Mouse (Mus musculus): ENCODE results near the gene Tuft1.

The Tuft1 gene

DNA sequence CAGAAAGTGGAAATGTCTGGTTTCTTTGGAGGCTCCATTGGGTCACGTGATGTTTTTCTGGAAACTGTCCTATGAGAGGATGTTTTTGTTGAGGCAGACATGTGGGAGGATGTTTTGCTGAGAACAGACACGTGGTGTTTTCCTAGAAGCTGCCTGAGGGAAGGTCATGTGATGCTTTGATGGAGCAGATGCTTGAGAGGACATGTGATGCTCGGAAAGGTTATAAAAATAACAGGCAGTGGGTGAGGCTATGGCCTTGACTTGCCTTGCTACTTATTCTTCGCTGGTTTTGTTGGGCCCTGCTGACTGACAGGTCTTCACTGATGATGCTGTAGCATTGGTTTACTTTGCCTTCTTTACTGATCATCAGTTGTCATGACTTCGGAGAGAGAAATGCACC lies 67.6 kb downstream of the Tuft1 start:
- peak; percentile 50 for DNase-seq (ENCODE audit: low read depth)

DNA sequence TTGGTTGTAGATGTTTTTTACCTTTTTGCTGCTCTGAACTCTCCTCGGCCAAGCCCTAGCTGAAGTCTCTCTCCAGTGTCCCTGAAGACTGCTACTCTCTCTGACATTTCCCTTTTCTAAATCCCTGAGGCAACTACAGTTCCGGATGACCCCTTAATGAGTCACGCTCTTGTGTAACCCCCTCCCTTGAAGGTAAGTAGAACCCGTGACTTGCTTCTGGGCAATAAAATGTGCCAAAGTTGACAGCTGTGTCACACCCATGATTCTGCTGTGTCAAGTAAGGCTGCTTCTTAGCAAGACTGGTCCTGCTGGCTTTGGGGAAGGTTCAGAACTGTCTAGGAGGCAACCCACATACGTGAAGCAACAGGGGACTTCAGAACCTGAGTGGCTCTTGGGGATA lies 70.7 kb downstream of the Tuft1 start:
- DNase-seq (ENCODE audit: low read depth): no peak

DNA sequence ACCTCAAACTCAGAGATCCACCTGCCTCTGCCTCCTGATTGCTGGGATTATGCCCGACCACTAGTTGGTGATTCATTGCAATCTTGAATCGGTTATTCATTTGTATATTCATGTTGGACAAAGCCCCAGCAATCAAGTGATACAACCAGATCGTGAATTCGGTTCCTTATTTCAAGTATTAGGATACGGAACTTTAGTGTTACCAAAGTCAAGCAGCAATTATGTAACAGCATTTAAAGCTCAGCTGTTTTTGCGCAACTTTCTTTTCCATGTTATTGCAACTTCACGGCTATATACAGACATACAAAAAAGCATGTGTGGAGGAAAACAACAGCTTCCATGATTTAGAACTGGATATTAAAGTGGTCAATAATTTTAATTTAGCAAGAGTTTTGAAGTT lies 75.7 kb downstream of the Tuft1 start:
- DNase-seq (ENCODE audit: low read depth): no peak

DNA sequence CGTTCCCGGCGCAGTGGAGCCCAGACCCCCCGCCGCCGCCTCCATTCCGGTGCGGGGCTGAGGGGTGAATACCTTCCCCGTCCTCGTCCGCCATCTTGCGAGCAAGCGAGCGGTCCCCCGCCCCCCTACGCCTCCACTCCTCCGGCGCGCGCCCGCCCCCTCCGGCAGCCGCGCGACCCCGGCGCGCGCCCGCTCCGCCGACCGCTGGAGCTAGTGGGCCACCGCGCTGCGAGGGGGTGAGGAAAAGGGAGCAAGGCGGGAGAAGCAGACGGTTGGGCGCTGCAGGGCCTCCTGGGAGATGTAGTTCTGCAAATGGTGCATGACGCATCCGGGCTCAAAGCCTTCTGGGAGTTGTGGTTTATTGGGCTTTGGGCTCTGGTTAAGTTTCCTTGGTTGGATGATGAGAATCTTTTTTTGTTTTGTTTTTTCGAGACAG lies 76.2 kb downstream of the Tuft1 start, which contains the start of gene Snx27:
Gene Snx27, minus strand, starts transcription at position 261 of the 436 bp plus-strand sequence.
- peak; percentile 90 for DNase-seq (ENCODE audit: low read depth)

DNA sequence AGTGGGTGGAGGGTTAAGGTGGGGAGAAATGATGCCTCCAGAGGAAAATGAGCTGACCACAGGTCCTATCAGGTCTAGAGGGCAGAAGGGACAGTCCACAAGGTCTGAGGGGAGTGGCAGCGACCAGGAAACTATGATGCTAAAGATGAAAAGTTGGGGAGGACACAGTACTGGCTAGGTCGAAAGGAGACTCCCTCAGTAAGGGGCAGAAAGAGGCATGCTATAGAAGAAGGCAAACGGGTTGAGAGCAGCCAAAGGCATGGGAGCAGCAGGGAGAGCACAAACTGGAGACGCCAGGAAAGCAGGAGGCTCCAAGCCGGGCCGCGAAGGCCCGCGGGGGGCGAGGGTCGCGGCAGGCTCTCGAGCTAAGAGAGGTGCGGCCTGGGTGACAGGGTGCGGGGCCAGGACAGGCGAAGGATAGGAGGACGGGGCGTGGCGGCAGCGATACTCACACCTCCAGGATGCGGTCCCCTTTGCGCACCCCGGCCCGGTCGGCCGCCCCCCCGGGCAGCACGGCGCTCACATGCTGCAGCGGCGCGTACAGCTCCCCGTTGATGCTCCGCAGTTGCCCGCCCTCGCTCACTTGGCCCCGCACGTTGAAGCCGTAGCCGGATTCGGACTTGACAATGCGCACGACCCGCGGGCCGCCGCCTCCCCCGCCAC lies 76.7 kb downstream of the Tuft1 start:
- peak; percentile 79 for DNase-seq (ENCODE audit: low read depth)

DNA sequence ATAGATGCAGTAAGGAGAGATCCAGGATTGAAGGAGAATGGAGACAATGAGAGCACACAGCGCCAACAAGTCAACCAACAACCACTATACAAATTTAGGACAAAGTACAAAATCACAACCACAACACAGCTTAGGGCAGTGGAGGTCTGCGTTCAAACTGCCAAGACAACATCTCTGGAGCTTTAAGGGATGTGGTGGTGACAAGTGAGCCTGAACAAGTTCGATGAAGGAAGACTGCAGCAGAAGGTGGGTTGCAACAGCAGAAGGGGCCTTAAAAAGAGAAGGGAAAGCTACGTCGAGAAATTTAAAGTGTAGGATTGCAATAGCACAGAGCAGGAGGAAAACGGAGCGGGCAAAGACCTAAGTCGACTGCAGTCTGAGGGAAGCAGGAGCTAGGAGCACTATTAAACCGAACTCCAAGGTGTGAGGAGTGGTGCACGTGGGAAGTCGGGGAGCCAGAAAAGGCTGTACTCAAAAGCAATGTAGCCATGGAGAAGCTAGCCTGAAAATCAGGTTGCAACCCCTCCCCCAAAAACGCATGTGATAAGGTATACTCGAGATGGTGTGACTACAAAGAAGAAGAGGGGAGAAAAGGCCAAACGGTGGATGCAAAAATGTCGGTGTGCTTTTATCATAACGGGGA lies 77.4 kb downstream of the Tuft1 start:
- peak; percentile 41 for DNase-seq (ENCODE audit: low read depth)

DNA sequence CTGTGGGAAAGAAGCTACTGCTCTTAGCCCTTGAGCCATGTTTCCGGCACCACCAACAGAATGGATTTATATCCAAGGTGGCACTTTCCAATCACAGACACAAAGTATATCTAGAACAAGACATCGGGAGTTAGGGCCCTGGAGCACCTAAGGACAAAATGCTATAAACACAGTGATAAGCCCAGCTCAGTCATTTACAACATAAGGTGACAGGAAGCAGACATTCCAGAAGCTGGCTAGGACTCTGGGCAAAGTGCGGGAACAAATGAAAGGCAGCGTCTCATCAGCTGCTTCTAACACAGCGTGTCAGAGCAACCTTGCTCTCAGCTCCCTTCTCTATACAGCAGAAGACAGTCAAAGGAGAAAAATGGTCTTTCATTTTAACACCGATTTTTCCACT lies 84.2 kb downstream of the Tuft1 start:
- DNase-seq (ENCODE audit: low read depth): no peak

DNA sequence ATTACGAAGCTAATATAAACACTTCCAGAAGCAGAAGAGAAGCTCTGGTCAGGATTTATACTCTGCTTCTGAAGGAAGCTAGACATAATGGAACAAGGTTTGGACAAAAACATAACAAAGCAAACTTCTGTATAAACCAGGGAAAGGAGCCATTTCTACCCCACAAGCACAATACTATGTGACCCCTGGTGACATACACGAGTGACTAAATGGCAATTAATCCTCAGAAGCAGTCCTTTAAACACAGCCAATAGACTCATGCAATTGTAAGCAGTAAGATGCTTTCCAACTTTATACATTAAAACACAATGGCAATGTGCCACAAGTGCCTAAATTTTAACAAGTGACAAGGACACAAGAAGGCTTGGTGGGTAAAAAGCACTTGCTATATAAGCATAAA lies 91.4 kb downstream of the Tuft1 start:
- DNase-seq (ENCODE audit: low read depth): no peak

DNA sequence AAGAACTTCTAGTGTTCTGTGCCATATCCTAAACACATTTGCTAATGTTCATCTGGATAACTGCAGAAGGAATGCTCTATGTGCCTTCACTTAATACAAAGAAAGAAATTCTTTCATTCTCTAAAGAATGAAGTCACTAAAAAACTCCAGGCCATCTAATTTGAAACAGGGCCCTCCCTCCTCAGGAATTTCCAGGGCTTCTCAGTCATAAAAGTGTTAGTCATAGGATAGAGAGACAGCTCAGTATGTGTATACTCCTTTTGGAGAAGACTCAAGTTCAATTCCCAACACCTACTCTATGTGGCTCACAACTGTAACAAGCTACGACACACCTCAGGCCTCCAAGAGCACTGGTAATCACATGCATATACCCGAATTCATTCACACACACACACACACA lies 93.1 kb downstream of the Tuft1 start:
- DNase-seq (ENCODE audit: low read depth): no peak

DNA sequence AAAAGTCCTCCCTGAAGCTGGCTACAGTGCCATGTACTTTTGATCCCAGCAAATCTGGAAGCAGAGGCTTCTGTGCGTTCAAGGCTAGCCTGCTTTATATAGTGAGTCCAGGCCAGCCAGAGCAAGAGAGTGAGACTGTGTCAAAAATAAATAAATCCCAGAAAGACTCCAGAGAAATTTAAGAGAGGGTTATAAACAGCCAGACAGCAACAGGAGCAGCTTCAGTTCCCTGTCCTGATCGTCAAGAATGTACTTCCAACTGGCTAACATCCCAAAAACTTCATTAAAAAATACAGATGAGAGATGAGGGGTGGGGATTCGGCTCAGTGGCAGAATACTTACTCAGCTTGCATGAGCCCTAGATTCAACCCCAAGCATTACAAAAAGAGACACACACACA lies 93.5 kb downstream of the Tuft1 start:
- no peak for DNase-seq (ENCODE audit: low read depth)

DNA sequence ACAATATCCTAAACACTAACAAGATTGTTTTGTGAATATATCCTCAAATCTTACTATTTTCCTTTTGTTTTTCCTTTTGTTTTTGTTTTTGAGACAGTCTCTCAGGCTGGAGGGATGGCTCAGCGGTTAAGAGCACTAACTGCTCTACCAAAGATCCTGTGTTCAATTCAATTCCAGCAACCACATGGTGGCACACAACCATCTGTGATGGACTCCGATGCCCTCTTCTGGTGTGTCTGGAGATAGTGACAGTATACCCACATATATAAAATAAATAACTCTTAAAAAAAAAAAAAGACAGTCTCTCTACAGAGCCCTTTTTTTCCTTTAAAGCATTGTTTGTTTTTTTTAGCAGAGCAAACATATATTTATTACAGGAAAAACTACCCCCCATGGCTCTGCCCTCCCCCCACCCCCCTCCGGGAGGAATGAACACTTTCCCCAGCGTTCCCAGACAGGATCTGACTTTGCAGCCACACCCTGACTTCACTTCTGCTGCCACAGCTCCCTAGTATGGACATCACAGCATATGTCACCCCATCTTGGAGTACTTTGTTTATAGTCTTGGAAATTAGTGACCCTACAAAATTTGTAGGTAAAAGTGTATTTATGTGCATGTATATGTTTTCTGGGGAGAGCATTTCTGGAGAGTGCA lies 94.2 kb downstream of the Tuft1 start:
- DNase-seq (ENCODE audit: low read depth): no peak

DNA sequence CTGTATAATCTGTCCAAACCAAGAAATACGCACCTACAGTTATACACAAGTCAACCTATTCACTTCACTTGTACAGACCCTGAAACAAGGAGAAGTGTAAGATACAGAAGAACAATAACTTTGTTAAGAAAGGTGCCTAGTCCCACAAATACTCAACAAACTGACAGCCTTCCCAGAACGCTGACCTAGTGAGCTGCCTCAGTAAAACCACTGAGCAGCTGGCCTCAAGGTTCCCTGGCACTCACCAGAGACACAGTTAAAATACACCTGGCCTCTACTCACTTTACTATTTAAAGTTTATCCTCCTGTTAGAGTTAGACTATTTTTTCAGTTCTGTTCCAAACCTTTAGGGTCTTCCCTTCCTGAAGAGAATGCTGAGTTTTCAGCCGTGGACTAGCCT lies 95.5 kb downstream of the Tuft1 start:
- no peak for DNase-seq (ENCODE audit: low read depth)

Measured in induced T-regulatory cell, adult 2 months (primary cell).